Mouse (Mus musculus): Measurements from ENCODE around the gene Mthfd2.

The Mthfd2 gene

GRCm38 (mm10) chr6:83327591-83328190 lies 2.0 kb upstream of the Mthfd2 start:
- no peak for DNase-seq

GRCm38 (mm10) chr6:83326761-83327160 lies 1.1 kb upstream of the Mthfd2 start:
- no peak for DNase-seq

GRCm38 (mm10) chr6:83326394-83326736 lies 657 bp upstream of the Mthfd2 start:
- no peak for DNase-seq

- DNase-seq = no peak
Observed at GRCm38 (mm10) chr6:83323652-83324419, 1.9 kb downstream of the Mthfd2 start.

GRCm38 (mm10) chr6:83322794-83323193 lies 2.9 kb downstream of the Mthfd2 start:
- DNase-seq = no peak

- no peak for DNase-seq
Observed at GRCm38 (mm10) chr6:83321927-83322326, 3.8 kb downstream of the Mthfd2 start.

GRCm38 (mm10) chr6:83317108-83317741 lies 8.5 kb downstream of the Mthfd2 start:
- peak; percentile 95 for DNase-seq

GRCm38 (mm10) chr6:83316022-83316421 lies 9.7 kb downstream of the Mthfd2 start:
- DNase-seq = peak; percentile 13

GRCm38 (mm10) chr6:83315293-83315692 lies 10.4 kb downstream of the Mthfd2 start:
- DNase-seq = no peak

GRCm38 (mm10) chr6:83312514-83312913 lies 13.2 kb downstream of the Mthfd2 start:
- DNase-seq = no peak

- DNase-seq = no peak
Observed at GRCm38 (mm10) chr6:83312021-83312420, 13.7 kb downstream of the Mthfd2 start.

GRCm38 (mm10) chr6:83311206-83311605 lies 14.5 kb downstream of the Mthfd2 start:
- DNase-seq = no peak

- DNase-seq = no peak
Observed at GRCm38 (mm10) chr6:83309017-83309416, 16.7 kb downstream of the Mthfd2 start.

GRCm38 (mm10) chr6:83302264-83302663 lies 23.4 kb downstream of the Mthfd2 start:
- DNase-seq = peak; percentile 44

- DNase-seq = no peak
Observed at GRCm38 (mm10) chr6:83301294-83301693, 24.4 kb downstream of the Mthfd2 start.

- DNase-seq = no peak
Observed at GRCm38 (mm10) chr6:83300447-83301229, 25.1 kb downstream of the Mthfd2 start.

- no peak for DNase-seq
Observed at GRCm38 (mm10) chr6:83280256-83280955, 45.3 kb downstream of the Mthfd2 start.

- peak; percentile 27 for DNase-seq
Observed at GRCm38 (mm10) chr6:83278881-83279280, 46.8 kb downstream of the Mthfd2 start.

GRCm38 (mm10) chr6:83277151-83277550 lies 48.6 kb downstream of the Mthfd2 start:
- DNase-seq = no peak

- no peak for DNase-seq
Observed at GRCm38 (mm10) chr6:83273733-83274132, 52.0 kb downstream of the Mthfd2 start.

GRCm38 (mm10) chr6:83268144-83269010 lies 57.3 kb downstream of the Mthfd2 start:
- peak; percentile 94 for DNase-seq

GRCm38 (mm10) chr6:83267616-83268015 lies 58.1 kb downstream of the Mthfd2 start:
- no peak for DNase-seq
